Mouse (Mus musculus) cerebellum, adult 8-10 months (tissue): ENCODE measurements around the gene Ska2.

Experiments used
- DNase-seq: peaks from one replicate; pipeline ENCODE4 v3.0.0; 2022

Ska2 gene

DNA sequence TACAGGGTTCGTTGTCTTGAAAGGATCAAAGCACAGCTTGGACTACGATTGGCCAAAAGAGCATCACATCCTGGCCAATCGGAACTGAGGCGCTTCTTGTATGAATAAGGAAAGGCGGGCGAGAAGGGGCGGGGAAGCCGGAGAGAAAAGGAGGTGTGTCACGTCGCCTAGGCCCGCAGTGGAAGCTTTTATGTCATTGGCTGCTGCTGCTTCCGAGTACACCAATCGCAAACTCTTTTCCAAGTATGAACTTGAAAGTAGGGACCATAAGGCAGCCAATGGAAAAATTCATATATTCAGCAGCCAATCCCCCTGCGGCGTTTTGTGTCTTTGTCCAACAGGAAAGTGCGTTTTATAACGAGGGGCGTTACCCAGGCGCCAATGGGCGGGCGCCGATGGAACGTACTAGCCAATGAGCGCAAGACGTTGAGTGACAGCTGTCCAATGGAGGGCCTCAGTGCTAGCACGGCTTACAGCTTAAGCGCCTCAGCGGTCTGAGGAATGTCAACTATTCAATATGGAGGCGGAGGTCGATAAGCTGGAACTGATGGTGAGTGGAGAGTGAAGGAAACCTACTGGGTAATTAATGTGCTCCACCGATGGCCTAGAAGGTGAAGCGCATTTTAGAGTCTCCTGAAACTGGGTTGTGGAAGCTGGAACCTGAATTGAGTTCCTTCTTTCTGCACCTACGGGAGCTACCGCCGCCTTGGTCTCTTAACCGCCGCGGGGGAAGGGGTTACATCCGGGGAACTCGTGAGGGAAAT lies at the start of gene Ska2:
Gene Ska2 (plus strand): TSS at position 480 of the 764 bp plus-strand sequence.
- DNase-seq, result peak; percentile 95

DNA sequence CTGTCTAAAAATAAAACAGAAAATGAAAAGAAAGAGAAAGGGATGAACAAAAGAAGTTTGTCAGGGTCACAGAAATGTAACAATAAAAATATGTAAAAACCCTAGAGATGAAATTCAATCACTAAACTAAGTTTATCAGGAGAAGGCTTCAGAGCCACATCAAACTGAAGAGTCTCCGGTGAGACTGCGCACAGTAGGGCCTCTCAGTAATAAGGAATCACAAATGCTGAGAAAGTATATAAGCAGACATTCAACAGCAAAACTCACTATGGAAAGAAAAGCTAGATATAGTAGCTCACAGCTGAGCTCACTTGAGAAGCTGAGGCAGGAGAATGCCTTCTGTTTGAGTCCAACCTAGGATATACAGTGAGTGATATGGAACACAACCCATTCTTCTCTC lies 48.6 kb upstream of the Ska2 start:
- no peak for DNase-seq

DNA sequence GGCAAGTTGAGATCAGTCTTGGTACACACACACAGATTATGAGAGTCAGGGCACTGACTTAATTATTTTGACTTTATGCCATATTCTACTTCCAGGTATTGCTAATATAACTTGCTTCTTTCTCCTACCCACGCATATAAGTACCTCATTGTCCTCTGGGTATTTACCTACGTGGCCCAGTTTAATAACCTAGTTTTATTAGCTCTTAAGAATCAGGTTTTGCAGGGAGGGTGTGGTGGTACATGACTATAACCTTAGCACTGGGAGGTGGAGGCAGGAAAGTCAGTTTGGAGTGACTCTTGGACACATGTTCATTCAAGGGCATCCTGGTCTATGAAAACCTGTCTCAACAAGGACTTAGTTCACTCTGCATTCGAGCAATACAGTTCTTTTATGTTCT lies 46.9 kb upstream of the Ska2 start:
- no peak for DNase-seq

DNA sequence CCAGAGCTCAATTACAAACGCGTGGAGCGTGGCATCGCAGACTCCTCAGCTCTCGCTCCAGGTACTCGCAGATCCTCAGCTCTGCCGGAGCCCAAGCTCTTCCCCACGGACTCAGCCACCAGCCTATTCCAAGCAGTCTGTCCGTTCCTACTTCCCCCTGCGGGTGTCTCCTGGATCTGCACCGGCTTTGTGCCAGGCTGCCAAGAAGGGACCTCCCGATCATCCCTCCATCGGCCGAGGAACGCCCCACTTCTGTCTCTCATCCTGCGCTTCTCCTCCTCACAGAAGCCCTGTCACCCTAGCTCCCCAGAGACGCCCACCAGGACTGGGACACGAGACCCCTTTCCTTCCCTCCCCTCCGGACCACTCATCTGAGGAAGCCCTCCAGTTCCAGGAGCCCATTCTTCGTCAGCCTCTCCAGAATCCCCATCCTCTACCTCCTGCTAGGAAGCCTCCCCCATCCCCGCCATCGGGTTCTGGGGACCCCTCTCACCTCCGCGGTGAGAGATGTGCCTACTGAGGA lies 35.6 kb upstream of the Ska2 start:
- DNase-seq, result peak; percentile 75

DNA sequence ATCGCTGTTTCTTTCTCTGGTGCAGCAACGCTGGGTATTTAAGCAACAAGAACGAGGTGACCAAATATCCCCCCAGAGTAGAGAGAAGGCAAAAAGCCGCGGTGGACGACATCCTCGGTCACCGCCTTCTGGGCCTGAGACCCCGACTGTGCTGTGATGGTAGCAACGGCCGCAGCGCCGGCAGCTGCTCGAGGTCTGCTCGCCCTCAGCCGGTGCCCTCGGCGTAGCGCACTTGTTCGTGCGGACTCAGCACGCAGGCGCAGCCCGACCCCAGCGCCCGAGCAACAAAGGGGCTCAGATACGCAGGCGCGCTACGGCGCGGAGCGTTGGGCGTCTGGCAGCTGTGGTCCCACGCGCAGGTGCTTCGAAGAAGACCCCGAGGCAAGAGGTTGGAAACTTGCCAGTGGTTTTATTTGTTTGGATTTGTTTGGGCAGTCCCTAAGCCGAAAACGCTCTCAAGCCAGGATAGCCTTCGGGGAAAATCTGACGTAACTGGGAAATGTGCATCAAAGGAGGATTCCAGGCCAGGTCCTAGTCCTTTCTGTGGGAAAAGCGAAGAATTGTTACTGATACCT lies 35.1 kb upstream of the Ska2 start, which contains the start of gene Gdpd1:
Gene Gdpd1 (minus strand): TSS at position 197 of the 575 bp plus-strand sequence.
- peak; percentile 86 for DNase-seq

DNA sequence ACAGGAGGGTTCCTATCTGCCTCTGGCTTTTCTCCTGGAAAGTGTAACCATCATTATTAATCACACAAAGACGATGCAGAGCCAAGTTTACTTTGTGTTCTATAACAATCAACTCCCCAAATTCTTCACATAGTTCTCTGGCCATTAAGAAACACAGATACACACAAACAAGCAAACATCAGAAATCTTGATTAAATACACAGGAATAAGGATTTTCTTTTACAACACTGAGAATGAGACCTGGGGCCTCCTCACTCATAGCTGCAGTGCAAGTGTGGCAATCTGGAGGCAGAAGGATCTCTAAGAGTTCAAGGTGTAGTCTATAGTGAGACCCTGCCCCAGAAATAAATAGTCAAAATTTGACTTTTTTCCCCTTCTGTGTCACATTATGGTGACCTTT lies 25.3 kb upstream of the Ska2 start:
- DNase-seq, result no peak

DNA sequence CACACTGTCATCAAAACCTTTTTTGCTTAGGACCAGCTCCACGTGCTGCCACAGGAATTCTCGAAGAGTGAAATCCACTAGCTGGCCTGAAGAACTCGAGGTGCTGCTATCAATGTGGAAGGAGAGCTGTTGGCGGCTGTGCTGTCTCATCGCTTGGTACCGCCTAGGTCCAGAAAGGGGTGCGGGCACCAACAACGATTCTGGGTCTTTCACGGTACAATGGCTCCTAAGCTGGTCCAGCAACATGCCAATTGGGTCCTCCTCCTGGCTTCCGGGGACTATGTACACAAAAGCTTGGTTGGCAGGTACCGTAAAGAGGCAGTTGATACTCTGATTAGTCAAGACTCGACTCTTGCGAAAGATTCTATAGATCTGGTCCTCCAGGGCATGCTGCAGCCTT lies 23.6 kb upstream of the Ska2 start:
- DNase-seq, result no peak

DNA sequence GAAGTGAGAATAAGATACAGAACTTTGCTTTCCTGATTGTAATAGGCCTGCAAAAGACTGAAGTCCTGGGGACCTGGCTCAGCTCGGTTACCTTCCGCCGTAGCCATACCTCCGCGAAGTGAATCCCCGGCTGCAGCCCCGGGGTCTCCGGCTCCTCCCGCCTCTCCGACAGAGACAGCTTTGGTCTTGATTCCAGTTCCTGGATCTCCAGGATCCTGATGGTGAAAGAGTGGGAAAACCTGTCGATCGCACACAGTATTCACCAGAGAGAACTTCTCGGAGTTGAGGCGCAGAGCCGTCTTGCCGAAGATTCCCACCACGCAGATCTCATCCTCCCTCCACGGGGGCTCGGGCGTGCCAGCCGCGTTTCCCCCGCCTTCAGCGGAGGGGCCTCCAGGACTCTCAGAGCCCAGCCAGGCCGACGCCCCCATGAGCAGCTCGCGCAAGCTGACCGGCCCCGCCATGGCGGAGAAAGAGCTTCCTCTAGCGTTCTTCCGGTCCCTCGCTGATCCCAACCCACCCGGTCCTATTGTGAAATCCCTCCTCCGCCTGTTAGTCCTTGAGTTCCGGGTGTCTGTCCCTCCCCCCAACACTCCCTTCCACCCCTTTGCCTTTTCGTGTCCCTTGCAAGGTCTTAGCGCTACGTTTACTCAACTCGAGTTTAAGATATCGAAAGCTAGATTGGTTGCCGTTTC lies 22.6 kb upstream of the Ska2 start, which contains the start of gene Smg8:
Gene Smg8 (minus strand): TSS at position 485 of the 695 bp plus-strand sequence.
- peak; percentile 76 for DNase-seq

DNA sequence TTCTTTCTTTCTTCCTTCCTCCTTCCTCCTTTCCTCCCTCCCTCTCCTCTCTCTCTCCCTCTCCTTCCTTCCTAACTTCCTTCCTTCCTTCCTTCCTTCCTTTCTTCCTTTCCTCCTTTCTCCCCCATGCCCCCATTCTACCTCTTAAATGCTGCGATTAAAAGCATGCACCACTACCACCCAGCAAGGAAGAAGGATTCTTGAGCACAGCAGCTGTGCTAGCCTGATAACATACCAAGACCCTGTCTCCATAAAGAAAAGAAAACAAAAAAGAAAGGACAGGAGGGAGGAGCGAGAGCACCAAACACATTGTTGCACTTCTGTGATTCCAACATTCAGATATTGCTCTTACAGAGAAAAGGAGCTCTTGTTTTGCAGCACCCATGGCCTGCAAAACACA lies 21.9 kb upstream of the Ska2 start:
- no peak for DNase-seq

DNA sequence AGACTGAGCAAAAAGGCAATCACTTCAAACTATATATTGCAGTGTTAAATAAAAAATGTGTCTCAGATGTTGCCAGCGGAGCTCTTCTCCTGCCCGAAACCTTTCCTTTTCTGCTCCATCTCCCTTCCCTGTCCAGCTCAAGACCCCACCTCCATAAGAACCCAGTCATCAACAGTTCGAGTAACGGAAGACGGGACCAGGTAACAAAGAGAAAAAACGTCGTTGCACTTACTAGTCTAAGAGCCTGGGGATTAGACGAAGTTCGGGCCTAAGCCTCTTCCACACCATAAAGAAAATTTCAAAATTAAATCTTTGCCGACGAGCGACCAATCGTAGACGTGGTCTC lies 652 bp upstream of the Ska2 start, which contains the start of gene Prr11:
Gene Prr11 (minus strand): TSS at position 300 of the 346 bp plus-strand sequence.
- DNase-seq, result no peak

DNA sequence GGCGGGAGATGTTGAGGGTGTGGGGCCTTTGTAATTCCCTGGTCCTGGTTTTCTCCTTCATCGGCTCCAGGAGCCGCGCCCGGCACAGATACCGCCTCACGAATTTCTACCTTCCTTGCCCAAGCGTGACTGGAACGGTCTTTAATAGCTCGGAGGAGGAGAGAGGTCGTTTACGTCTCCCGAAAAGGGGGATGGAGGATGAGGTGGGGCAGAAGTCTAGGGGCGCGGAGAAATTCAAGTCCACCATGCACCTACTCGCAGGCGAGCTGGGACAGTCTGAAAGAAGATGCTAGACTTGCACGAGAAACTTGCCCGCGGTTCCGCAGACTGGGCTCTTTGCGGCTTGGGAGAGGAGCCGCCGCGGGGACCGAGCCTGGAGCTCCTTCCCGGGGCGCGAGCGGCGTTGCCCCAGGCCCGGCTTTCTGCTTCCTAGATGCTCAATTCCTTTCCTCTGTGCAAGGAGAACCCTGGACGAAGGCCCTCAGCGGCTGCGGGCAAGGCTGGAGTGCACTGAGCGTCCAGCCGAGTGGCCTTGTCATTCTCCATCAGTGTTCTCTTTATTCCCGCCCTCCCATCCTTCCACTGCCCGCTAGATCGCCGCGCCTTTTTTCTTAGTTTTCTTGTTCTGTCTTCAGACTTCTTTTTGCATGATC lies 611 bp downstream of the Ska2 start:
- DNase-seq, result no peak

DNA sequence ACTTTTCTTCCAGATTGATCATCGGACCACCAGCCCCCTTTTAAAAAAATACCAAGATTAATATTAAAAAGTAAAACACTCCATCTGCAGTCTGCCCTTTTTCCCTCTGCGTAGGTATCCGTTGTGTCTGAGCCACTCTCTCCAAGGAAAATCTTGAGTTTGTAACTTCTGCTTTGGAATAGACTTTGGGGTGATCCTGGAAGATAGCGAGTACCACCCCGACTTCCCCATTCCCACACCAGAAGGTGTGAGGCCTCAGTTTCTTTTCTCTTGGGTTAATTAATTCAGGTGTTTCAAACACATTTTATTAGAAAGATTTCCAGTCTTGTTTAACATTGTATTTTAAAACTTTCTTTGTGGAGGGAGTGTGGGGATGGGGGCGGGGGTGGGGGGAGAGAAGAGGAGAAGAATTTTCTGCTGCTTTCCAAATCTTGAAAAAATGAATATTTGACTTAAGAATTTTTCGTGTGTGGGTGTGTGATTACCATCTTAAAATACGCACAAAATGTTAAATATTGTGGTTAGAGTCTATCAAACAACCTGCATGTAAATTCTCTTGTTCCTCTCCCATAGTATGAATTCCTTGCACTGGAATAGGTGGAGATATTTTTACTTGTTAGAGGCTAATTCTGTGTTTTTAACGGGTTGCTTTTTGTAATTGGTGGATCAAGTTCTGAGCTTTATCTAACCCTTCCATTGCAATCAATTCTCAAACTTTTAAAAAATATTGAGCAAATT lies 1.3 kb downstream of the Ska2 start:
- DNase-seq, result no peak

DNA sequence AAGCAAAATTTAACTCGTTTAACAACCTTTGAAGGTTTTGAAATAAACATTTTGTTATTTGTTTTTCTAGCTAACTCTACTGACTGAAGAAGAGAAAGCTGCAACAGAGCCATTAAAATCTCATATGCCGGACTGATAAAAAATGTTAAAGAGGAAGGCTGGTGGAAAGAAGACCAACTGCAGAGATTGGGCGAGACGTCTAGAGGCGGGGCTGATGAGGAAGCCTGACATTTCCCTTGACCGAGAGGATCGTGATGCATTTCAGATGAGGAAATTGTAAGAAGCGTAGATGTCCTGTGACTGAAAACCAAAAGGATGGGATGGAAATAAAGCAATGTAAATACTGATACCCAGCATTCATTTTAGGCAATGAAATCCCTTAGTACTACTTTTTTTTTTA lies 12.8 kb downstream of the Ska2 start:
- no peak for DNase-seq

DNA sequence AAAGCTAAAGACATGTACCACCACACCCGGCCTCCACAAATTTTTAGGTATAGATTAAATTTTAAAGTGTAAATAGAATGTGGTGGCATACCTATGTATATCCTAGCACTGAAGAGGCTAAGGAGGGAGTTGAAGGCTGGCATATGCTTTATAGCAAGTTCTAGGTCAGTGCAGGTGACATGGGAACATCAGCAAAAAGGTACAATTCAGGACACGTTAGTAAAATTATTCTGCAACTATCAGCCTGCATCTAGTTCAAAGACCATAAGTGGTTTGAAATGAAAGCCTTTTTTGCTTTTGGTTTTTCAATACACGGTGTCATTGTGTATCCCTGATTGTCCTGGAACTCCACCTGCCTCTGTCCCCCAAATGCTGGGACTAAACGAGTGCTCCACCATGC lies 16.5 kb downstream of the Ska2 start:
- no peak for DNase-seq

DNA sequence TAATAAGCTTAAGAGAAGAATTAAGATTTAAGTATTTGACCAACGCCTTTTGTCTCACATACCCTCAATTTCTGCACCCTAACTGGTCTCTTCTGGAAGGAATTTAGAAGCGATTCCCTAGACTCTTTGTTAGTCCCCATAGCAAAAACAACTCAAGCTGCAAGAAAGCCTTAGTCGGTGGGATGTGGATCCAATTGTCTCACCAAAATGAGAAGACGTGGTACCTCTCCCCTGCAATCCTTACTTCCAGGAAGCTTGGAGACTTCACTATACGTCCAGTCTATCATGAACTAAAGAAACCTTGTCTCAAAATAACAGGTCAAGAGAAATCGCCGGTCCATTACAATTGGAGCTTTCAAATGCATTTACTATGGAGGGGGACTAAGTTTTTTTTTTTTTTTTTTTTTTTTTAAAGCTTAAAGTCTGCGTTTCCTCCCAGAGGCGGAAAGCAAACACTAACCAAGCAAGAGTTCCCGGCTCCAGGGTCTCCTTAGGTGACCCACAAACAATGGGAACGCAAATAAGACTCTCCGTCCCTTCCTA lies 17.3 kb downstream of the Ska2 start:
- no peak for DNase-seq

DNA sequence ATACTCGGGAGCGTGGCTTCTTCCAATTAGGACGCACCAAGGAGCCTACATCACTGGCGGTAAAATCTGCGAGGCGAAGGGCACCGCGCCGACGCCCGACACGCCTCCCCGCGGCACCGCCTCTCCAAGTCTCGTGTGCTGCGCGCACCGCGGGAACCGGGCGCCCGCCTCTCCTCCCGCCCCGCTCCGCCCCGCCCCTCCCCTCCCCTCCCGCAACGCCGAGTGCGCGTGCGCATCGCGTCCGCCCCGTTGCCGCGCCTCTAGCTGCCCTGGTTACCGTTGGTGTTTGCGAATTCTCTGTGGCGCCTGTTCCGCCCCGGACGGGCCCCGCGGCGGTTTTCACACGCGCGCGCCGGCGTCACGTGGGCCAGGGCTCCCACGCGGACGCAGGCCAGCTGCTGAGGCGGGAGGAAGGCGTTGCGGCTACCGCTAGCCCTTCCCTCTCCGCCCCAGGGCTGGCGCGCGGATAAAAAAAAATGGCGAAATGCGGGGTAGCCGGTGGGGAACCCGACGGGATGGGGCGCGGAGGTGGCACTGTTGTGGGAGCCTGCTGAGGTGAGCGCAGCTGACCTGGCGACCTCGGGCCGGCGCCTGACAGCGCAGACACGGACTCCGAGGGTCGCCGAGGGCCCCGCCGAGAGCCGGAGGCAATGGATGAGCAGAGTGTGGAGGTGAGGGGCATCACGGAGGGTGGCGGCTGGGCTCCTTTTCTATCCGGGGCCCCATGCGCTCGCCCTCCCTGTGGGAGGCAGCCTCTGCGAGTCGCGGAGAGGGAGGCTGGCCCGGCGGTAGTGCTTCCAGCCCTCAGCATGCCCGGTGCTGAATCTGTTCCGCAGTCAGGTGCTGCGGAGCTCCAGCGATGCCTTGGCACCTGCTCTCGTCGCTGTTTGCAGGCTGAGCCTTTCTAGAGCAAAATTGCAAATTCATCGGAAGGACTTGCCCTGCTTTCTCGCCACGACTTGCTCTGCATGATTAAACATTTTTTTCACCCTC lies 18.1 kb downstream of the Ska2 start, which contains the start of gene Trim37:
Gene Trim37 (plus strand): TSS at position 254 of the 993 bp plus-strand sequence.
- DNase-seq, result peak; percentile 78

DNA sequence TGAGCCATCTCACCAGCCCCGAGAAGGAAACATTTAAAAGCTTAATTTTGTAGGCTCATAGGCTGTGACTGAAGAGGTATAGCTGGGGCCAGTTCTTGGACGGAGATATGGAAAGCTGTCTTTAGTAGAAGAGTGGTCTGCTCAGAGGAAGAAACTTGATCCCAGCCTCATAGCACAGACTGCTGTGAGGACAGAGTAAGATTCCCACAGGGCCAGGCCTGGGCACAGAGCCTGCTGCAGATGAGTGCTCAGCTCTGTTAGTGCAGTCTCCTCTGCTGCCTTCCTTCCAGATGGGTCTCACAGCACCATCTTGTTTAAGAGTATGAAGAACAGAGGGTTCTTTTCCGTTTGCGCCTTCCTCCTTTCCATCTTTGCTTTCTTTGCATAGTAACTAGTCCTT lies 27.2 kb downstream of the Ska2 start:
- DNase-seq, result no peak

DNA sequence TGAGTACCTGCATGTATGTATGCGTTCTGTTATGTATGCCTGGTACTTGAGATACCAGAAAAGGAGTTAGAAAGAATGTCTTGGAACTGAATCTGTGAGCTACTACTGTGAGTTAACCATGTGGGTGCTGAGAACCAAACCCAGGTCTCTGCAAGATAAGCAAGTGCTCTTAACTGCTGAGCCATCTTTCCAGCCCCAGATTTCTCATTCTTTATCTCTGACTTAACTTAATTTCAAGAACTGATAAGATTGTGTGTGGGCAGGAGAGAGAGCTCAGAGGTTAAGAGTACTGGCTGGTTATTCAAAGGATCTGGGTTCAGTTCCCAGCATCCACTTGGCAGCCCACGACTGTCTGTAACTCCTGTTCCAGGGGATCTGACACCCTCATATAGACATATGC lies 49.0 kb downstream of the Ska2 start:
- DNase-seq, result no peak

DNA sequence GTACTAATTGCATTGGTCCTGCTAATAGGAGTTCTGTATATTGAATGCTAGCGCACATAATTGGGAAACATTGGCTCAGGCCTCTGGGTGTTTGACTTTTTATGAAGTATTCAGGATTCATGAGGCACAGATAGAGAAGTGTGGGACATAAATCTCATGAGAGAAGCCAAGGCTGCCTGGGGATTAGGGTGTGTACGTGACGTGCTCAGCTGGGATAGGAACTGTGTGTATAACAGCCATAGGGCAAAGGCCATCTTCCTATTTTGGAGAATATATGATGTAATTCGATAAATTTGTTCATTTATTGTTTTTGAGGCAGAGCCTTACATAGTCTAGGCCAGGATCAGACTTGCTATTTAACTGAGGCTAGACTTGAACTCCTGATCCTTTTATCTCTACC lies 53.7 kb downstream of the Ska2 start:
- no peak for DNase-seq

DNA sequence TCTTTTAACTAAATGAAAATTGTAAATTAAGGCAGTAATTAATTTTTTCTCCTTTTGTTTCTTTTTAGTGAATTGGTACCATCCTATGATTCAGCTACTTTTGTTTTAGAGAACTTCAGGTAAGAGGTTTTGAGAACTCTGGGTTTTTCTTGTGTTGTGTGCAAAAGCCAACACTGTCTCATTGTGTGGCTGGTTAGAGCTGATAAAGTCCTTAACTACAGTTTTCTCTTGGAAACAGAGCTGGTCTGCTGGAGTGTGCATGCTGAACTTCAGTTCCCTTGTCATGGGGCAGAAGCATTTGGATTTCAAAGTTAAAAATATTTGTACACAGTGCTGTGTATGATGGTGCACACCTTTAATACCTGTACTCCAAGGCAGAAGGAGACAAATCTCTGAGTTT lies 54.7 kb downstream of the Ska2 start:
- no peak for DNase-seq

DNA sequence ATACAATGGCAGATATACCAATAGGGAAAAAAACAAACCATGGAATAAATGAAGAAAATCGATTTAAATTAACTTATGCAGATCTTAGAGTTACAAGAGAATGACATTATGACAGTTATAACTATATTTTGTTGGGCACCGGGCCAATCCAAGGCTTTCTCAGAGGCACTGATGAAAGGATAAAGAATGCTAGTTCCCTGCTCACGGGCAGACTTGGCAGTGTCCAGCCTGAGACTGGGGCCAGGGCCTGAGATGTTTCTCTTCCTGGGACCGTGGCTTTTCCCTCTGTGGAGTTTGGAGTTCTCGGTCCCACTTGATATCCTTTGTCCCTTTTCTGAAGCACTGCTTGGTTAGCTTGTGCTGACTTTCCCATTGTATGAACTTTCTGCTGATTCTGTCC lies 64.6 kb downstream of the Ska2 start:
- no peak for DNase-seq
